Mouse (Mus musculus) kidney, postnatal 25 days (tissue): ENCODE results near the gene Csnk1e.
A peak's percentile ranks its signal among the peaks of the same experiment; 100 is the strongest.

Experiments used
- DNase-seq, 2 experiments: peaks; one replicate each; pipeline ENCODE4 v3.0.0; 2021; ENCODE audit warnings: mixed read lengths in 2 of 2

Gene Csnk1e

GRCm38 (mm10) chr15:79392527-79392926 is 62.8 kb downstream of the Csnk1e start:
- no peak for DNase-seq

DNA sequence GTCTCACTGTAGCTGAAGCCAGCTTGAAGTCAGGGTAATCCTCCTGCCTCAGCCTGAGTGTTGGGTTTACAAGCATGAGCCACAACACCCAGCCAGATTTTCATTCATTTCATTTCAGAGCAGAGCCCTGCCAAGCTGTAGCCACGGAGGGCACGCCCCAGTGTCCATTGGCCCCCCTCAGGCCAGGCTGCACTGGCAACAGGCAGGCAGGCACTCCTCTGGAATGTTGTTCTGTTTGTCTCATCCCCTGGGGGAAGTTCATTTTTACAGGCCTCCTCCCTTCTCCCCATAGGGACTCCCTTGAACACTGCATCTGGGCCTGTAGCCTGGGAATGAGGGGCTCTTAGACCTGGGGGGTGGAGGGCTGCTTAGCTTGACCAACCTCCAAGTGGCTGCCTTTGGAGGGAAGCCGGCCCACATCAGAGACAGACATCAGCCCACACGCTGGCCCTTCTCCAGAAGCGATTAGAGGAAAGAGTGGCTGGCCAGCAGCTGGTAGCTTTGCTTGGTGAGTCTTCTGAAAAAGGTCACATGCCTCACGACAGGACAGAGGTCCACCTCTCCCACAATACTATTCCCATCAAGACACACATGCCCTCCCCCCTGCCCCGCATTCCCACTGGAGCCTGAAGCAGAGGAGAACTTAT is 63.8 kb downstream of the Csnk1e start:
- peak; percentile 80 to 85 for DNase-seq

- peak; percentile 63 to 87 for DNase-seq
These were observed 64.9 kb downstream of the Csnk1e start for GRCm38 (mm10) chr15:79390434-79390833.

GRCm38 (mm10) chr15:79388171-79388570 is 67.2 kb downstream of the Csnk1e start:
- peak in 1 of 2 experiments; percentile 49 for DNase-seq

DNA sequence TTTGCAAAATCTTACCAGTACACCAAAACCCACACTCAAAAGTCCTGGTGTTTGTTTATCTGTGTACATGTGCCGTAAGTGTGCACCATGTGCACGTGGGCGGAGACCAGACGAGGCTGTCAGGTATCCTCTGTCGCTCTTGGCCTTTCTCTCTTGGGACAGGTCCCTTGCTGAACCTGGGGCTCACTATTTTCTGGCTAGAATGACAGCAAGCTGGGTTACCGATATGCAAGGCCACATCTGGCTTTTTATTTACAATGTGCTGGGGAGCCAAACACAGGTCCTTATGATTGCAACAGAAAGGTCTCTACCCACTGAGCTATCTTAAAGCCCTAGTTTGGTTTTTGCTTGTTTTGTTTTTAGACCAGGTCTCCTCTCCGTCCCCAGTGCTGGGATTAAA is 67.8 kb downstream of the Csnk1e start:
- DNase-seq: no peak

- DNase-seq: no peak
These were observed 68.3 kb downstream of the Csnk1e start for GRCm38 (mm10) chr15:79387081-79387480.

DNA sequence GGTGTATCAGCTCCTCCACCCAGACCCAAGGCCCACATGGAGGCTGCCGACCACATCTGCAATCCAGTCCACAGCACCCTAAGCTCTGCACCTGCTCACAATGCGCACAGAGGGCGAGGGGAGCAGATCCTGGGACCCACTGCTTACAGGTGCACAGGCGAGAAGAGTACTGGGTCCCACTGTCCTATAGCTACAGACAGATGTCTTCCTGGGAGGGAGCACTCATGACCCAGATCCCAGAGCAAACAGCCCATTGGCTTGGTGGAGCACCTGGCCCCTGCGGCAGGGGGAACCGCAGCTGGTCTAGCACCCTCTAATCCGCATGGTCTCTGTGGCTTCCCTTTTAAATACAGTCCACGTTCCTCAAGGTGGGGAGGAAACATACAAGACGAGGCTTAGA is 73.7 kb downstream of the Csnk1e start:
- no peak for DNase-seq

DNA sequence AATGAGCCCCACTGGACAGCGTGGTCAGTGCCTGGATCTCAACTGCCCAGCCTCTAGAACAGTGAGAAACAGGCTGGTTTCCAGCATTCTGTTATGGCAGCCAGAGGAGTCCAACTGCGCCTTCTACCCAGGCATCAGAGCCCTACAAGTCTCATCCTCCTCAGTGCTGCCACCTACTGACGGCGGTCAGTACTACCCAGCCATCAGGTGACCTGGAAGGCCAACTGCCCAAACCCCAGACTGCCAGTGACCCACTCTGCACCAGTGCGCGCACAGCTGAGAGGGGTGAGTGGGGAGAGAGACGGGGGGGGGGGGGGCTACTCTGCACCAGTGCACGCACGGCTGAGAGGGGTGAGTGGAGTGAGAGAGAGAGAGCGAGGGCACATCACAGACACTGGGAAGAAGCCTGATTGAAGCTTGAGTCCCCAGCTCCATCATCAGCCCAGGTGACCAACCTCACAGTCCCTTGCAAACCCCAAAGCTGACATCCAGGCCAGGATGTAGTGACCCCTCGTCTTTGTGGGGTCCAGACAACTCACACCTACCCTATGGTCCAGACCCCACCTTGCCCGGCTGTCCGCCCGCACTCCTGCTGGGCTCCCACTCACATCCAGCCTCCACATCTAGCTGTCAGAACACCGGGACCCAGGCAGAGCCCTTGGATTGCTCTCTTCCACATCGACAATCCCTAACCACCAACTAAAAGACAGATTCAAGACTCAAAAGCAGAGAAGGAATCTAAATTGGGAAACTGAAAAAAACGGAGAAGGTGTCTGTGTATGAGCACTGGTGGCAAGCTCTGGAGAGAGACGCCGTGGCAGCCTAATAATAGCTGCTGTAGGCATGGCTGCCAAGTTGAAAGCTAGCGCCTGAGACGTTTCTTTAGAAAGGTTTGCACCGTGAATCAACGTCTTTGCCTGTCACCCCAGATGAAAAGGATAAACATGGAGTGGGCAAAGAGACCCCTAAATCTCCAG is 74.6 kb downstream of the Csnk1e start:
- DNase-seq: peak; percentile 82 to 87

GRCm38 (mm10) chr15:79379658-79380057 is 75.7 kb downstream of the Csnk1e start:
- DNase-seq: no peak

- no peak for DNase-seq
These were observed 76.8 kb downstream of the Csnk1e start for GRCm38 (mm10) chr15:79378608-79379007.

DNA sequence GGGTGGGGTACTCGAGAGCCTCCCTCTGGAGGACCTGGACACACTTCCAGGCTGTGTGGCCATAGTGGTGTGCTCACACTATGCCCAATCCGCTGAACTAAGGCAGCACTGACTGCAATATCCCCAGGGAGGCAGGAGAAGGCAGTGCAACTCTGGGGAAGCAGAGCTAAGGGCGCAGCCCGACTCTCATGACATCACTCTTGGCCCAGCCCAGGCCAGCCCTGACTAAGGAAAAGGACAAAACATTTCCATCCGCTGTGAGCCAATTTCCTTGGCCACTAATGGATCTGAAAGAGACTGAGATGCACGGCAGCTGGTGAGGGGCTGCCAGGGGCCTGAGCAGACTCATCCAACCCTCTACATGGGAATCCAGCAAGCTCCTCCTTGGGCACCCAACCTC is 77.7 kb downstream of the Csnk1e start:
- DNase-seq: peak; percentile 67 to 83

- no peak for DNase-seq
These were observed 80.6 kb downstream of the Csnk1e start for GRCm38 (mm10) chr15:79374760-79375159.

DNA sequence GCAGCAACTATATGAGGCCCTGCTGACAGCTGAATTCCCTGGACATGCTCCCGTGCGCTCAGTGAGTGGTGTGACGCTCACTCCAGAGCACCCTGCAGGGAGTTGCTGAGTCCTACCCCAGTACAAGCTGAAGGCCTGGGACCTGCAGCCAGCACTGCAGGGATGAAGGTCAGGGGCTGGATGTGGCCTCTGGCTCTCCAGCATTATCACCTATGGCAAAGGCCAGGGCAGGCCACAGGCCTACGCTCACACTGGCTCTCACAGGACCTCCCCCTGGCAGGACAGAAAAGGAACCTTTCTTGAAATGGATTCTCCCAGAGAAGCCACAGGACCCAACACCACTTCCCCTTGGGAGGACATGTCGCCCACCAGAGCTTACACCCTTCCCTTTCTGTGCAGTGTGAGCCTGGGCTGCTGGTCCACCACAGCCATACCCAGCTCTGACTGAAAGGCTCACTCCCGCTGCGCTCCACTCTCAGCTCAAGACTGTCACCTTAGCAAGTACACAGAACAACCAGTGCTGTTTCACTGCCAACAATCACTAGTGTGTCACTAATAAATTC is 85.0 kb downstream of the Csnk1e start:
- DNase-seq: no peak

DNA sequence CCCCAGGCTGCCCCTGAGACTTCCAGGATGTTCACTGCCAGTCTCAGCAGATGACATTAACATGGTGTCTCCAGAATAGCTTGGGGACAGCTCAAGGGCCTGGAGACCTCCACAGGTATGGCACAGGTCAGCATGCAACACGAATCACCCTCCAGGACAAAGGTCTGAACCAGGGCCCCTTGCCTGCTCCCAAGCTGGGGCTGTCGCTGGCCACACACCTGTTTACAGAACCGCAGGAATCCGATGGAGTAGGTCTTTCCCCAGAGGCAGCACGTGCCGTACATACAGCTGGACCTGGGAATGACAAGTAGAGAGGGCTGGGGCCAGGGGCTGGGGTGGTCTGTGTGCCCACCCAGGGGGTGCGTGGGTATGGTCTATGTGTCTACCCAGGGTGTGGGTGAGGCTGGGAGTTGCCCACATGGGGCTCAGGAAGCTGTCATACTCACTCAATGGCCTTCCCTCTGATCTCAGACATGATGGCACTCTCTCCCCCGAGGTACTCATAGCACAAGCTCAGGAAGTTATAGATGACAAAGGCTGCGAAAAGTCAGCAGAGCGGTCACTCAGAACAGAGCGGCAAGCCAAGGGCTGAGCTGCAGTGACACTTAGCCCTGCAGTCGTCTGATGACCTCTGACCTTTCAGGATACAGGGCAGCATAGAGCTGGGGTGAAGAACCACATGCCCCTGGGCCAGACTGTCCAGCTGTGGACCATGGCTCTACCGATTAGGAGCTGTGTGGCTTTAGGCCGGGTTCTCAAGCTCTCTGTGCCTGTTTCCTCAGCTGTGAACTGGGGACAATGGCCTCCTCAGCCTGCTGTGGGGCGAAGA is 85.7 kb downstream of the Csnk1e start:
- DNase-seq: no peak

GRCm38 (mm10) chr15:79368861-79369440 is 86.4 kb downstream of the Csnk1e start:
- DNase-seq: no peak

- peak; percentile 48 to 76 for DNase-seq
These were observed 87.0 kb downstream of the Csnk1e start for GRCm38 (mm10) chr15:79368313-79368811.
